Mouse (Mus musculus): ENCODE measurements around the gene Kcnip4. TPM values are rescaled to one million over a fixed set of nuclear protein-coding genes. Genes with fewer than 3 reads are reported as not detected.

Kcnip4 gene
- 3.5 and 4.1 TPM in 2 replicates for polyA plus RNA-seq (2015; fragmentation: Nextera tagmentation; extraction: Ambion mirVana)

- H3K9me3 ChIP-seq, result no peaks in the 10 kb centered on the region
- H3K4me3 ChIP-seq, result peak within 1 kb of the TSS; percentile 58
- H3K9ac ChIP-seq, result peak within 1 kb of the TSS; percentile 67
- 0 out of 2 replicates have a peak, but pooled peaks cover 6% of the 10 kb centered on the region for H3K4me1 ChIP-seq
- ATAC-seq (ENCODE audit: low FRiP score, low read depth), result peak; percentile 30; the same call in 1 of the 2 replicates
- peaks cover 54% of the 10 kb centered on the region for H3K27me3 ChIP-seq
- H3K4me2 ChIP-seq (replicated peaks), result peak within 1 kb of the TSS; percentile 98
- WGBS, result 2% methylated on average over 48 of the region's 50 CpGs
- H3K36me3 ChIP-seq, result no peaks in the 10 kb centered on the region
- H3K27ac ChIP-seq, result no peak within 1 kb of the TSS
These were observed at the start of gene Kcnip4 for GRCm38 (mm10) chr5:49524394-49525241. Kcnip4 (minus strand) TSS chr5:49524907.

- ATAC-seq (ENCODE audit: low FRiP score, low read depth), result no peak
- H3K9me3 ChIP-seq, result no peaks in the 10 kb centered on the region
- no peak overlapping the region for H3K9ac ChIP-seq
- 83% methylated on average over 4 of the region's 4 CpGs for WGBS
- no peaks in the 10 kb centered on the region for H3K27me3 ChIP-seq
- H3K4me2 ChIP-seq (replicated peaks), result no peak overlapping the region
- no peak overlapping the region for H3K27ac ChIP-seq
- H3K36me3 ChIP-seq, result no peaks in the 10 kb centered on the region
- no peak overlapping the region for H3K4me3 ChIP-seq
- no peaks in the 10 kb centered on the region for H3K4me1 ChIP-seq
These were observed 47.2 kb upstream of the Kcnip4 start for GRCm38 (mm10) chr5:49571876-49572275.

- Histone ChIP-seq H3K4me3 (no peak overlapping the region), H3K27ac (no peak overlapping the region), H3K36me3 (no peaks in the 10 kb centered on the region), H3K9me3 (no peaks in the 10 kb centered on the region), H3K4me1 (no peaks in the 10 kb centered on the region), H3K4me2 (replicated peaks) (no peak overlapping the region), H3K9ac (no peak overlapping the region), H3K27me3 (no peaks in the 10 kb centered on the region)
- no peak for ATAC-seq (ENCODE audit: low FRiP score, low read depth)
- WGBS, result 93% methylated on average over 4 of the region's 4 CpGs
These were observed 39.0 kb upstream of the Kcnip4 start for GRCm38 (mm10) chr5:49563751-49564150.

GRCm38 (mm10) chr5:49557436-49557835 lies 32.7 kb upstream of the Kcnip4 start:
- Histone ChIP-seq H3K27ac (no peak overlapping the region), H3K4me3 (no peak overlapping the region), H3K27me3 (no peaks in the 10 kb centered on the region), H3K4me1 (no peaks in the 10 kb centered on the region), H3K4me2 (replicated peaks) (no peak overlapping the region), H3K36me3 (no peaks in the 10 kb centered on the region), H3K9ac (no peak overlapping the region), H3K9me3 (no peaks in the 10 kb centered on the region)
- ATAC-seq (ENCODE audit: low FRiP score, low read depth), result no peak
- 78% methylated on average over 3 of the region's 3 CpGs for WGBS

- Histone ChIP-seq H3K9ac (no peak overlapping the region), H3K27me3 (no peaks in the 10 kb centered on the region), H3K27ac (no peak overlapping the region), H3K4me1 (no peaks in the 10 kb centered on the region), H3K4me2 (replicated peaks) (no peak overlapping the region), H3K4me3 (no peak overlapping the region), H3K36me3 (no peaks in the 10 kb centered on the region), H3K9me3 (no peaks in the 10 kb centered on the region)
- ATAC-seq (ENCODE audit: low FRiP score, low read depth), result no peak
- 94% methylated on average over 3 of the region's 3 CpGs for WGBS
These were observed 23.2 kb upstream of the Kcnip4 start for GRCm38 (mm10) chr5:49547884-49548283.

- H3K4me2 ChIP-seq (replicated peaks), result no peak overlapping the region
- ATAC-seq (ENCODE audit: low FRiP score, low read depth), result peak; percentile 75
- 0 out of 2 replicates have a peak, but pooled peaks cover 7% of the 10 kb centered on the region for H3K4me1 ChIP-seq
- peaks cover 26% of the 10 kb centered on the region for H3K27me3 ChIP-seq
- no peak overlapping the region for H3K4me3 ChIP-seq
- H3K27ac ChIP-seq, result no peak overlapping the region
- H3K9ac ChIP-seq, result no peak overlapping the region
- 32% methylated on average over 8 of the region's 8 CpGs for WGBS
- no peaks in the 10 kb centered on the region for H3K36me3 ChIP-seq
- no peaks in the 10 kb centered on the region for H3K9me3 ChIP-seq
These were observed 4.7 kb upstream of the Kcnip4 start for GRCm38 (mm10) chr5:49529362-49529761.

GRCm38 (mm10) chr5:49525242-49525612 lies 520 bp upstream of the Kcnip4 start:
- H3K4me2 ChIP-seq (replicated peaks), result peak overlapping the region; percentile 98
- H3K9ac ChIP-seq, result no peak overlapping the region
- peaks cover 54% of the 10 kb centered on the region for H3K27me3 ChIP-seq
- 0 out of 2 replicates have a peak, but pooled peaks cover 7% of the 10 kb centered on the region for H3K4me1 ChIP-seq
- no peaks in the 10 kb centered on the region for H3K9me3 ChIP-seq
- H3K36me3 ChIP-seq, result no peaks in the 10 kb centered on the region
- WGBS, result 72% methylated on average over 4 of the region's 4 CpGs
- no peak for ATAC-seq (ENCODE audit: low FRiP score, low read depth)
- no peak overlapping the region for H3K27ac ChIP-seq
- peak overlapping the region; percentile 58; the same call in 1 of the 2 replicates for H3K4me3 ChIP-seq

- Histone ChIP-seq H3K27me3 (peaks cover 54% of the 10 kb centered on the region), H3K4me3 (peak overlapping the region; percentile 58), H3K9ac (no peak overlapping the region), H3K36me3 (no peaks in the 10 kb centered on the region), H3K4me1 (no peaks in the 10 kb centered on the region), H3K4me2 (replicated peaks) (peak overlapping the region; percentile 98), H3K27ac (no peak overlapping the region), H3K9me3 (no peaks in the 10 kb centered on the region)
- 7% methylated on average over 11 of the region's 11 CpGs for WGBS
- no peak for ATAC-seq (ENCODE audit: low FRiP score, low read depth)
These were observed 712 bp downstream of the Kcnip4 start for GRCm38 (mm10) chr5:49523997-49524393.

GRCm38 (mm10) chr5:49522986-49523385 lies 1.7 kb downstream of the Kcnip4 start:
- H3K9me3 ChIP-seq, result no peaks in the 10 kb centered on the region
- WGBS, result 78% methylated on average over 4 of the region's 4 CpGs

GRCm38 (mm10) chr5:49498743-49499142 lies 26.0 kb downstream of the Kcnip4 start:
- H3K36me3 ChIP-seq, result no peaks in the 10 kb centered on the region
- H3K4me1 ChIP-seq, result no peaks in the 10 kb centered on the region
- H3K9ac ChIP-seq, result no peak overlapping the region
- 86% methylated on average over 3 of the region's 3 CpGs for WGBS
- H3K9me3 ChIP-seq, result no peaks in the 10 kb centered on the region
- H3K4me3 ChIP-seq, result no peak overlapping the region
- no peak overlapping the region for H3K4me2 ChIP-seq (replicated peaks)
- H3K27ac ChIP-seq, result no peak overlapping the region
- H3K27me3 ChIP-seq, result no peaks in the 10 kb centered on the region
- ATAC-seq (ENCODE audit: low FRiP score, low read depth), result no peak

More at GRCm38 (mm10) chr5:49522986-49523385, 1.7 kb downstream of the Kcnip4 start:
- peaks cover 54% of the 10 kb centered on the region for H3K27me3 ChIP-seq
- ATAC-seq (ENCODE audit: low FRiP score, low read depth), result no peak
- H3K4me2 ChIP-seq (replicated peaks), result no peak overlapping the region
- H3K4me1 ChIP-seq, result no peaks in the 10 kb centered on the region
- H3K4me3 ChIP-seq, result no peak overlapping the region
- no peak overlapping the region for H3K27ac ChIP-seq
- H3K36me3 ChIP-seq, result no peaks in the 10 kb centered on the region
- no peak overlapping the region for H3K9ac ChIP-seq

- Histone ChIP-seq H3K27me3 (no peaks in the 10 kb centered on the region), H3K27ac (no peak overlapping the region), H3K4me2 (replicated peaks) (no peak overlapping the region), H3K4me3 (no peak overlapping the region), H3K9ac (no peak overlapping the region), H3K36me3 (no peaks in the 10 kb centered on the region), H3K9me3 (no peaks in the 10 kb centered on the region), H3K4me1 (no peaks in the 10 kb centered on the region)
- no peak for ATAC-seq (ENCODE audit: low FRiP score, low read depth)
- WGBS, result 66% methylated on average over 2 of the region's 2 CpGs
These were observed 37.4 kb downstream of the Kcnip4 start for GRCm38 (mm10) chr5:49487270-49487669.

- Histone ChIP-seq H3K4me2 (replicated peaks) (no peak overlapping the region), H3K27ac (no peak overlapping the region), H3K27me3 (no peaks in the 10 kb centered on the region), H3K36me3 (no peaks in the 10 kb centered on the region), H3K9ac (no peak overlapping the region), H3K4me3 (no peak overlapping the region), H3K9me3 (no peaks in the 10 kb centered on the region), H3K4me1 (no peaks in the 10 kb centered on the region)
- 73% methylated on average over 2 of the region's 2 CpGs for WGBS
- no peak for ATAC-seq (ENCODE audit: low FRiP score, low read depth)
These were observed 54.0 kb downstream of the Kcnip4 start for GRCm38 (mm10) chr5:49470738-49471137.
